Mouse (Mus musculus): ENCODE results near the gene Rfx1. TPM values are rescaled to one million over a fixed set of nuclear protein-coding genes. Genes with fewer than 3 reads are reported as not detected.

Rfx1 gene
- polyA plus RNA-seq, 1 experiment, result 13.2 TPM

Other genes with a start within 250 kb of the Rfx1 start
- 66.4 and 70.0 TPM in 2 replicates for gene Adgrl1, start 166.7 kb upstream of the Rfx1 start, polyA plus RNA-seq (2012; rRNA removed)
- 3.2 and 3.3 TPM in 2 replicates for gene Gm10644, start 111.6 kb upstream of the Rfx1 start, polyA plus RNA-seq (2012; rRNA removed)
- gene Asf1b, start 111.3 kb upstream of the Rfx1 start, polyA plus RNA-seq (2012; rRNA removed), result 3.9 and 6.3 TPM in 2 replicates
- 127 and 129 TPM in 2 replicates for gene Prkaca, start 93.8 kb upstream of the Rfx1 start, polyA plus RNA-seq (2012; rRNA removed)
- 32.3 and 36.3 TPM in 2 replicates for gene Samd1, start 69.2 kb upstream of the Rfx1 start, polyA plus RNA-seq (2012; rRNA removed)
- 0.28 TPM in 2 replicates for gene 1700067K01Rik, start 65.3 kb upstream of the Rfx1 start, polyA plus RNA-seq (2012; rRNA removed)
- 0.86 and 1.1 TPM in 2 replicates for gene 2210011C24Rik, start 54.7 kb upstream of the Rfx1 start, polyA plus RNA-seq (2012; rRNA removed)
- gene Palm3, start 45.4 kb upstream of the Rfx1 start, polyA plus RNA-seq (2012; rRNA removed), result 0.49 and 1.0 TPM in 2 replicates
- 2.3 and 3.1 TPM in 2 replicates for gene Il27ra, start 24.2 kb upstream of the Rfx1 start, polyA plus RNA-seq (2012; rRNA removed)
- 0.24 TPM in 1 of 2 replicates, not detected in the other for gene Rln3, start 21.8 kb upstream of the Rfx1 start, polyA plus RNA-seq (2012; rRNA removed)
- gene Gm10643, start 1.7 kb upstream of the Rfx1 start, polyA plus RNA-seq (2012; rRNA removed), result 0.97 and 1.3 TPM in 2 replicates
- gene Dcaf15, start 37.9 kb downstream of the Rfx1 start, polyA plus RNA-seq (2012; rRNA removed), result 22.0 and 28.8 TPM in 2 replicates
- 0.51 and 0.81 TPM in 2 replicates for gene Podnl1, start 59.2 kb downstream of the Rfx1 start, polyA plus RNA-seq (2012; rRNA removed)
- gene Cc2d1a, start 81.1 kb downstream of the Rfx1 start, polyA plus RNA-seq (2012; rRNA removed), result 25.4 and 25.7 TPM in 2 replicates
- 2.4 TPM in 2 replicates for gene 4930432K21Rik, start 81.2 kb downstream of the Rfx1 start, polyA plus RNA-seq (2012; rRNA removed)
- gene Nanos3, start 118.4 kb downstream of the Rfx1 start, polyA plus RNA-seq (2012; rRNA removed), result 0.95 and 1.4 TPM in 2 replicates
- 9.3 and 10.0 TPM in 2 replicates for gene Zswim4, start 170.2 kb downstream of the Rfx1 start, polyA plus RNA-seq (2012; rRNA removed)
- 134 and 141 TPM in 2 replicates for gene D8Ertd738e, start 182.9 kb downstream of the Rfx1 start, polyA plus RNA-seq (2012; rRNA removed)
- gene Mri1, start 190.5 kb downstream of the Rfx1 start, polyA plus RNA-seq (2012; rRNA removed), result 45.7 and 53.6 TPM in 2 replicates
- 32.1 and 44.9 TPM in 2 replicates for gene Ccdc130, start 203.5 kb downstream of the Rfx1 start, polyA plus RNA-seq (2012; rRNA removed)

All from gonadal fat pad, adult 2 months (tissue).